Mouse (Mus musculus) neural tube, embryonic 14.5 days (tissue): ENCODE results near the gene Csf1. TPM values are rescaled to one million over a fixed set of nuclear protein-coding genes. Genes with fewer than 3 reads are reported as not detected.

Experiments used
- ATAC-seq: fragments of 200-750 bp; cut with Nextera tagmentation; 2 replicates; pipeline ENCODE4 v1.8.0; 2017; ENCODE audit warnings: low read depth, mild to moderate bottlenecking, moderate TSS enrichment, moderate library complexity
- H3K27ac ChIP-seq: fragments of 300-500 bp; sonication (generic); 2 replicates; pipeline ENCODE4 v1.5.1; 2014; ENCODE audit warnings: low read depth, mild to moderate bottlenecking, control low read depth, low read length, moderate library complexity, mixed read lengths
- H3K27me3 ChIP-seq: fragments of 300-500 bp; sonication (generic); 2 replicates; pipeline ENCODE4 v1.6.1; 2014; ENCODE audit warnings: low read length; ENCODE audit not compliant: control insufficient read depth, insufficient read depth
- H3K36me3 ChIP-seq: fragments of 300-500 bp; sonication (generic); 2 replicates; pipeline ENCODE4 v1.6.1; 2014; ENCODE audit warnings: low read length, mixed read lengths; ENCODE audit not compliant: control insufficient read depth, insufficient read depth
- H3K4me1 ChIP-seq: fragments of 300-500 bp; sonication (generic); 2 replicates; pipeline ENCODE4 v1.6.1; 2014; ENCODE audit warnings: low read length; ENCODE audit not compliant: control insufficient read depth, insufficient read depth
- H3K4me2 ChIP-seq: fragments of 300-500 bp; sonication (generic); 2 replicates; pipeline ENCODE4 v1.6.1; 2014; ENCODE audit warnings: mild to moderate bottlenecking, low read depth, low read length, control low read depth
- H3K4me3 ChIP-seq: fragments of 300-500 bp; sonication (generic); 2 replicates; pipeline ENCODE4 v1.5.1; 2014; ENCODE audit warnings: low read depth, low read length, control low read depth, mixed read lengths
- H3K9ac ChIP-seq: fragments of 300-500 bp; sonication (generic); replicated peaks from 2 replicates; pipeline ENCODE4 v1.6.1; 2014; ENCODE audit warnings: low read depth, mild to moderate bottlenecking, control low read depth, low read length, mixed read lengths
- H3K9me3 ChIP-seq: fragments of 300-500 bp; sonication (generic); 2 replicates; pipeline ENCODE4 v1.6.1; 2016; ENCODE audit warnings: low read length; ENCODE audit not compliant: control insufficient read depth
- WGBS: fragments of 180-500 bp; shearing (Covaris S2); extraction: QIAGEN DNeasy Blood & Tissue Kit; methylation state at CpG from one replicate; pipeline ENCODE4 v1.1.7; 2014; 5-methylcytosine and 5-hydroxymethylcytosine counted together
- polyA plus RNA-seq: library from polyadenylated mRNA; unstranded; fragments of >200 nt; fragmentation: Nextera tagmentation; extraction: Ambion mirVana; gene quantifications from 2 replicates; pipeline ENCODE4 v1.2.1, GENCODE M21; 2014

Gene Csf1
- polyA plus RNA-seq, 1 experiment from 2014 or later, result 6.3 TPM

DNA sequence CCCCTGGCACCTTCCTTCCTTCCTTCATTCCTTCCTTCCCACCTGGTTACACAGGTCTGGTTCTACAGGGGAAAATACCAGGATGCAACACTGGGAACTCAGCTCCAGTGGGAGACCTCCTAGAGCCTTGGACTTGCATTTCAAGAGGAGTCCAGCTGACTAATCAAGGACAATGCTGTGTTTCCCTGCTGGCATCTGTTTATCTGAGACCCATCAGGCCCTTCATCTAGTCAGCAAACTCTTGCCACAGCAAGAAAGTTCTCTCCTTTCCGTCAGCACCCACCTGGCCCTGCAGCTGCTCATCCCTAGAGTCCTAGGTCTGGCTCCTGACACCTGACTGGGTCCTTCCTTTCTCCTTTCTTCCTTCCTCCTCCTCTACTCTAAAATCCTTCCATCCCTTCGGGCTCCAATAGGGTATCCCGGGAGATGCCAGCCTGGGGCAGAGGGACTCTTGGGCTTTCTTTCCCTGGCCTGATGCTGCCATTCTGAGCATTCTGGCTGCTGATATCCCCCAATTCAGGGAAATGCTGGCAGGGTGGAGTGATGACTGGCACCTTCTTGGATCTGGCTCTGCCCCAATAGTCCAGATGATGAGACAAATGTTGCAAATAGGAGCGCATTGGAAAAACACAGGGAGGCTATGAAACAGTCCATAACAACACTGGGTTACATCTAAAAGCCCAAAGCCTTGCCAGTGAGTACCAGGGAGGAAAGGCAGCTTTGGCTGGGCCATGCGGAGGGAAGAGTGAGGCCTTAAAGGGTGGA, 2.7 kb downstream of the Csf1 start:
- H3K27me3 ChIP-seq, result no peaks in the 10 kb centered on the region
- H3K9me3 ChIP-seq, result no peaks in the 10 kb centered on the region
- H3K4me1 ChIP-seq, result peaks cover 18% of the 10 kb centered on the region; the same call in 1 of the 2 replicates
- no peak overlapping the region for H3K27ac ChIP-seq
- H3K9ac ChIP-seq, result no peak overlapping the region
- 86% methylated on average over 5 of the region's 5 CpGs for WGBS
- no peak for ATAC-seq
- 0 out of 2 replicates have a peak overlapping the region, but pooled peaks have one; percentile 75 for H3K4me2 ChIP-seq
- H3K4me3 ChIP-seq, result no peak overlapping the region
- no peaks in the 10 kb centered on the region for H3K36me3 ChIP-seq

DNA sequence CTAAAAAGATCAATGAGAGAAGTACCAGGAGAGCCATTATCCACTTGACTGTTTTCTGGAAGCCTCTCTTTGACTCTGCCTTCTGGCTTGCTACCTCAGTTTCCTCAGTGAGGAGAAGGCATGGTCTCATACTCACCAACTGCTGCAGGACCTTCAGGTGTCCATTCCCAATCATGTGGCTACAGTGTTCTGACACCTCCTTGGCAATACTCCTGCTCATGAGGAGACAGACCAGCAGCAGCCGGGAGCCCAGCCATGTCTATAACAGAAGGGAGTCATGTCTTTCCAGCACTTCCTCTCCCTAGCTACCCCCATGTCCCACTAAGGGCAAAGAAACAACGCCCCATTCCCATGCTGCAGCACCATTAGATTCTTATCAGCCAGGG, 3.8 kb downstream of the Csf1 start:
- no peak overlapping the region for H3K4me3 ChIP-seq
- 84% methylated on average over 2 of the region's 2 CpGs for WGBS
- no peak overlapping the region for H3K9ac ChIP-seq
- H3K4me2 ChIP-seq, result no peak overlapping the region
- no peaks in the 10 kb centered on the region for H3K36me3 ChIP-seq
- no peaks in the 10 kb centered on the region for H3K9me3 ChIP-seq
- H3K27ac ChIP-seq, result no peak overlapping the region
- no peaks in the 10 kb centered on the region for H3K27me3 ChIP-seq
- H3K4me1 ChIP-seq, result peaks cover 18% of the 10 kb centered on the region; the same call in 1 of the 2 replicates
- ATAC-seq, result no peak

DNA sequence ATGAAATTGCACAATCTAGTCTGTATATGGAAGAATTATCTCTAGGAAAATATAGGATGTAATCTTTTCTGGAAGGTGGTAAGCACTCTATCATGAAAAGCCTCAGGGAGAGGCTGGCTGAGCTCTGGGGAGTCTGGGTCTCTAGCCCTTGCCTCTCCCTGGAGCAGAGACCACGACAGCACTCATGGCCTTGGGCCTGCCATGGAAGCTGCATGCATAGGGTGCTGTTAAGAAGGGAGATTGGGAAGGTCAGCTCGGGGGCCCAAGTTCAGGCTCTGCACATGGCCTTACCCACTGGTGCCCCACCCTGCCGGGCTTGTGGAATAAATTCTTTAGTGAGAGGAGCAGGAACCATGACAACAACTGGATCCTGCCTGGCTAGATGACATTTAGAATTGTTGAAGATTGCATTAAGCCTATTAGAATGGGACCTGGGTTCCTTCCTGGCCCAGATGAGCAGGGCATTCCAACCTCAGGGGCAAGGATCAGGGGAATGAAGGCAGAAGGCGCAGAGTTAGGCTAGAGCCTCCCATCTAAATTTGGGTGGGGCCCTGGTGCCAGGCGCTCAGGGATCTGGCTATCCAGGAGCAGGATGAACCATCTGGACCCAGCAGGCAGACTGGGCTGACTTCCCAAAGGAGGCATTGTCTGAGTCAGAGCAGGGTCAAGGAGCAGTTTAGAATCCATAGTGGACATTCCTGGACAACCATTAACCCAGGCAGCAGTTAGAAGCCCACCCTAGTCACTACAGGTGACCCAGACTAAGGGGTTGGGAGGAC, 4.4 kb downstream of the Csf1 start:
- 64% methylated on average over 5 of the region's 5 CpGs for WGBS
- ATAC-seq, result no peak
- no peaks in the 10 kb centered on the region for H3K9me3 ChIP-seq
- H3K27ac ChIP-seq, result no peak overlapping the region
- peaks cover 18% of the 10 kb centered on the region; the same call in 1 of the 2 replicates for H3K4me1 ChIP-seq
- H3K4me3 ChIP-seq, result no peak overlapping the region
- no peaks in the 10 kb centered on the region for H3K27me3 ChIP-seq
- H3K36me3 ChIP-seq, result no peaks in the 10 kb centered on the region
- no peak overlapping the region for H3K9ac ChIP-seq
- H3K4me2 ChIP-seq, result no peak overlapping the region

DNA sequence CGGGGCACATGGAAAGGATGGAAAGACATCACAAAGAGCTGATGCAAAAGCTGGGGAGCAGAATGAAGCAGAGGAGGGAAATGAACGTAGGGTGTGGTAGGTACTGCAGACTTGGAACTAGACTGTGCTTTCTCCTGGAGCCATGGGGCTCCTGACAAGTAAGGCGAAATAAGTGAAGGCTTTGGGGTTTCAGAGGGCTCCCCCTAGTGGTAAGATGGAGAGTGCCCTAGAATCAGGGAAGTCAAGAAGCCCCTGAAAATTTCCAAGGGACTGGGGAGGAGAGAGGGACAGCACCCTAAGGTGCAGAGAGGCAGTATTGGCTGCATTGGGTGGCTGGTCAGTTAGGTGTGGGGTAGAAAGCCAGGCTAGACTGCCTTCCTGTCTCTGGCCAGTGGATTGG, 5.6 kb downstream of the Csf1 start:
- Histone ChIP-seq H3K4me2 (no peak overlapping the region), H3K4me1 (peaks cover 13% of the 10 kb centered on the region; the same call in 1 of the 2 replicates), H3K4me3 (no peak overlapping the region), H3K27ac (no peak overlapping the region), H3K9ac (no peak overlapping the region), H3K9me3 (no peaks in the 10 kb centered on the region), H3K27me3 (no peaks in the 10 kb centered on the region), H3K36me3 (no peaks in the 10 kb centered on the region)
- ATAC-seq, result no peak
- 48% methylated on average over 3 of the region's 3 CpGs for WGBS

DNA sequence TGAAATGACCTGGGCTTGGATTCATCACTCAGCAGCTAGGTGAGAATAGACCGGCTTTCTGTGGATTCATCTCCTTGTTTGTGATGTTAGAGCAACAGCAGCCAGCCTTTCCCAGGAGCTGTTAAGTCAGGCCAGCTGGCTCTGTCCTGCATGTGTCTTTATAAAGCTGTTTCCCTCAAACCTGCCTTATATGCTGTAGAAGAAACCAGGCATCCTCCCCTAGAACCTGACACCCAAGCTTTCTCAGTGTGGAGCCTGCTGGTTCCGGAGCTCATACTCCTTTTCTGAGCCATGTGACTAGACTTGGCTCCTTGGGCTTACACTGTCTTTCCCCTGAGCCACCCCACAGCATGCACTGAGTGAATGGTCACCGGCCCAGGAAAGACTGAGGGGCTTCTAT, 8.7 kb downstream of the Csf1 start:
- no peak overlapping the region for H3K4me2 ChIP-seq
- H3K27ac ChIP-seq, result no peak overlapping the region
- no peak overlapping the region for H3K9ac ChIP-seq
- no peak overlapping the region for H3K4me3 ChIP-seq
- no peak for ATAC-seq
- H3K4me1 ChIP-seq, result no peaks in the 10 kb centered on the region
- 55% methylated on average over 3 of the region's 3 CpGs for WGBS
- H3K27me3 ChIP-seq, result no peaks in the 10 kb centered on the region
- H3K9me3 ChIP-seq, result no peaks in the 10 kb centered on the region
- H3K36me3 ChIP-seq, result no peaks in the 10 kb centered on the region

DNA sequence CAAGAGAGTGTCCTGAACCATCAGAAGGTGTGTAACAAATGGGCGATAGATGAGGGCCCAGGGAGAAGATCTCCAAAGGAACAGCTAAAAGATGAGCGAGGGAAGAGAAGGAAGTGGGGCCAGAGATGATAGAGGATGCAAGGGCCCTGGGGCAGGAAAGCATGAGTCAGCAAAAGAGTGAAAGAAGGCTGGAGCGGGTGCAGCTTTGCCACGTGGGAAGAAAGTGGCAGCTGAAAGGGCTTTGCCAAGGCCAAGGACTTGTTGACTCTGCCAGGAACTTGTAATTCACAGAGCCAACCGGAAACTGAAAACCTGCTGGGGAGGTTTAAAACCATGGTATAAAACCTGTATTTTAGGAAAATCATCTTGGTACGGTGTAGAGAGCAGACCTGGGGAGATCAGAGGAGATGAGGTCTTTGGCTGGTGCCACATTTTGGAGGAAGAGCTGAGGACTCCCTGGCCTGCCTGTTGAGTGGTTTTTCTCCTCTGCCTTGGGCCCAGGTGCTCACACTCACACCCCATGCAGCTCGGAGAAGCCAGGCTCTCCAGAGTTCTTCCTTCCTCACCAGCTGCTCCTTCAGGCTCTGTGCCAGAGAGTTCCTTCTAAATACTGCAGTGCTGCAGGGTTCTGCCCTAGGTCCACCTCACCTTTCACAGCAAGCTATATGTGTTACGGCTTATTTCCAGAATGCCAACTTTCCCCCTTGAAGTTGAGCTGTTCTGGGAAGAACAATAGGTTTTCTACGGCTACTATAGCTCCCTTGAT, 9.3 kb downstream of the Csf1 start:
- Histone ChIP-seq H3K4me3 (no peak overlapping the region), H3K27ac (no peak overlapping the region), H3K36me3 (no peaks in the 10 kb centered on the region), H3K4me1 (no peaks in the 10 kb centered on the region), H3K27me3 (no peaks in the 10 kb centered on the region), H3K9me3 (no peaks in the 10 kb centered on the region), H3K9ac (no peak overlapping the region), H3K4me2 (no peak overlapping the region)
- ATAC-seq, result no peak
- 70% methylated on average over 9 of the region's 9 CpGs for WGBS

DNA sequence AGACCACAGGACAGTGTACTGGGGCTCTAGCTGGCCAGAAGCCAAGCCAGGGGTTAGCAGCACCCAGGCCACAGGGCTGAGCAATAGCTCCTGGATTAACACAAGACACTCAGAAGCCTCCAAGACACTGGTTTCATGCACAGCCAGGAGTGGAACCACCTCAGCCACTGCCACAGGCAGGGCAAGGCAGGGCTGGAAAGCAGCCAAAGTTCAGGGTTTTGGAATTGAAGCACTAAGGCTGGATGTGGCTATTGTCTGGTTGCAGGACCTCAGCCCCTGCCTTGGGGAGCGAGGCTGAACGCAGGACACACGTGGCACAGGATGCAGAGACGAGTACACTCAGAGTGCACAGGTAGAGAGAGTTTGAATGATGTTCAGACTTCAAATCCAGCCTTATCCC, 10.8 kb downstream of the Csf1 start:
- 80% methylated on average over 4 of the region's 4 CpGs for WGBS

DNA sequence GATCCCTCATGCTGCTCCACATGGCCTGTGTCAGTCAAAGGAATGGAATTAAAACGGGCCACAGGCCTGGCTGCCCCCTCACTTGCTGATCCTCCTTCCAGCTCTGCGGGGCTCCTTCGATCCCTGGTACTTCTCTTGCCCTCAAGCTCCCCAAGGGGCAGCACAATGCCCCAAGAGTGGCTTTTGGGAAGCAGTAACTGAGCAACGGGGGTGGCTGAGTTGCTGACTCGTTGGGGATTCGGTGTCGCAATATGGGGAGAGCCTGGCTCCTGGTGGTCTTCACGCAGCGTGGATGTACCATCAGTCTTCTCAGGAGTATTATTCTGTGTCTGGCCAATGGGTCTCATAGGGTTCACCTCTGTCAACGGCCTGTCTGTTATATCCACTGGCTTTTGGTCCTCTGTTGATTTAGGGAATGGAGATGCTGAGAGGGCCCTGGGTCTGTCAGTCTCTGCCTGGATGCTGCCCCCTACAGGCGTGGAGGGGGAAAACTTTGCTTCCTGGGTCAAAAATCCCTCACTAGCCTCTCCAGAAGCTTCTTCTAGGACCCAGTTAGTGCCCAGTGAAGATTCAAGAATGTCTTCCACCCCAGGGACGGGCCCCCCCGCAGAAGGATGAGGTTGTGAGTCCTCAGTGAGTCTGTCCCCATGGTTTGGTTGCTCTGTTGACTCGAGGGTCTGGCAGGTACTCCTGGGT, 11.9 kb downstream of the Csf1 start:
- ATAC-seq, result no peak
- Histone ChIP-seq H3K9ac (no peak overlapping the region), H3K4me1 (no peaks in the 10 kb centered on the region), H3K36me3 (no peaks in the 10 kb centered on the region), H3K27me3 (no peaks in the 10 kb centered on the region), H3K27ac (no peak overlapping the region), H3K9me3 (no peaks in the 10 kb centered on the region), H3K4me3 (no peak overlapping the region), H3K4me2 (no peak overlapping the region)
- 85% methylated on average over 14 of the region's 14 CpGs for WGBS

More for the DNA sequence above, 10.8 kb downstream of the Csf1 start:
- Histone ChIP-seq H3K4me2 (no peak overlapping the region), H3K4me3 (no peak overlapping the region), H3K27ac (no peak overlapping the region), H3K4me1 (no peaks in the 10 kb centered on the region), H3K9ac (no peak overlapping the region), H3K27me3 (no peaks in the 10 kb centered on the region), H3K36me3 (no peaks in the 10 kb centered on the region), H3K9me3 (no peaks in the 10 kb centered on the region)
- no peak for ATAC-seq
